Mouse (Mus musculus): ENCODE measurements at regions not wholly inside any gene's neighbourhood (a gene's known extent, or its start where the extent isn't known, plus 50 kb on each side); places are given as distances from the start of the nearest gene placed in this dataset.

GRCm38 (mm10) chr9:61620786-61621185 is 248.6 kb downstream of the Tle3 start:
- no peak for DNase-seq

DNA sequence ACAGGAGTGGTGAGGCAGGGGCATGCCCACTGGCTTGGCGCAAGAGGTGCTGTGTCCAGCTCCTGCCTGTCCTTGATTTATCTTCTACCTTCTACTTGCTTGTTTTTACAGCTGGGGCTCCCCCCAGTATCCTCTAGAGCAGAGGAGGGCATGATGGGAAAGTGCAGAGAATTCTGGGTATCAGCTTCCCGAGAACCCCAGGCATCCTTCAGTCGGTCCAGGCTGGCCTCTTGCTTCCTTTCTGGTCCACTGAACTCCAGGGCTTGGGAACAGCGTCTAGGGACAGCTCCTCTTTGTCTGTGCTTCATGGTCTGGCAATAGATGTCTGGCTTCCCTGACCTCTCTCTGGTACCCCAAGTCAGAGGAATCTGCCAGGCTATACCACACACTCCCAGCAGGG is 247.9 kb downstream of the Tle3 start:
- no peak for DNase-seq

DNA sequence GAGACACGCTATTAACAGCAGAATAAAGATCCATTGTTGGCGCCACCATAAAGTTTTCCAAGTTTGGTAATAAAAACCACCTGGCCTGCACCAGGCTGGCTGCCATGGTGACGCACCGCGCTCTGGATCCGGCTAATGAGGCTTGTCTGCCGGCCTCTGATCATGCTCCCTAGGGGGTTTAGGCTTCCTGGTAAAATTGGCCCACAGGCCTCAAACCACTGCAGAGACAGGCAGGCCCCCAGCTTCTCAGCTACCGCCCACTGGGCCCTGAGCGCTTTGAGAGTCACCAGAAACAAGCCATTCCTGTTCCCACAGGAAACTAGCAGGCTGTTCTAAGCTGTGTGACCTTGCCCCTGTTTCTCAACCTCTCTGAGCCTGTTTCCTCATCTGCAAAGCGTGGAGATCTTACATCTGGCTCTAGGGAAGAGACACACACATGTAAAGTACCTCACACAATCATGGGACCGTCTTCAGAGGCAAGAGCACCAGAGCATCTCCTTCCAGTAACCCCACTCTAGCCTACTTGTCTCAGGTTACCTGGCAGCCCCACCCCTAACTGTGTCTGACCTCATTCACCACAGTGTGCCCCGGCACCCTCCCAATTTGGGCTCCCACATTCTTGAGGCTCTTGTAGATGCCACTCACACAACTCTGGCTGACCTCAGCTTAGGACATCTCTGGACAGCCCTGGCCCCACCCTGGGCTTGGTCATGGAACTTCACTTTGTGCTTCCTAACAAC is 246.5 kb downstream of the Tle3 start:
- DNase-seq, result no peak

DNA sequence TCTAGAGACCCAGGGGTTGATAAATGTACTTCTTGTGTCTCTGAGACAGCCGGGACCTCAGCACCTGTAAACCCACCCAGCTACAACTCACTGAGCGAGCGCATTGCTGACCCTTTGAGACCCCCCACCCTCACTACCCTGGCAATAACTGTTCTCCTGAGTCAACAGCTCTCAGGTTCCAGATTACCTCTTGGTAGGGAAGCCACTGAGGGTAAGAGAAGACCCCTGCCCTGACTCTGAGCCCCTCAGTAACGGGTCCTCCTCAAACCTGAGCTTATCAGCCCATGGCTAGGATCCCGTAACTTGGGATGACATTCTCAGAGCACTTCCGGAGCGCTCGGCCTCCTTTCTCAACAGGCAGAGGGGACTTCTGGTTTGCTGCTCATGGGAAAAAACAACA is 245.8 kb downstream of the Tle3 start:
- no peak for DNase-seq

DNA sequence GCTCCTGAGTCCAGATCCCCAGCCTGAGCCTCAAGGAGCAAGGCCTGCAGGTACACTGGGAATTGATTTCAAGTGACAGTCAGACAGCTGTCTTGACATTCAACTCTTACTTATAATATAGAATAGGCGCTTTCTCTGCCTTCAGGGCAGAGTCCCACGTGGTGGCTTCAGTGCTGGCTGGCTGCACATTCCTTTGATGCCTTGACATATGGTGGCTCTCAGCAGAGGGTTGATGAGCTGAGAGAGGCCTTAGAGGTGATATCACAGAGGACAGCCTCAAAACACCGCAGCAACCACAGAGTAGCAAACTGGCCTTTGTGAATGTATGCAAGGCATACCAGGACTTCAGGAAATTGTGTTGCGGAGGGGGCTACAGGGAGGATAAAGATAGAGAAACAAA is 243.4 kb downstream of the Tle3 start:
- peak; percentile 20 for DNase-seq

- no peak for DNase-seq
Observed at GRCm38 (mm10) chr9:61607576-61607975, 235.4 kb downstream of the Tle3 start.

DNA sequence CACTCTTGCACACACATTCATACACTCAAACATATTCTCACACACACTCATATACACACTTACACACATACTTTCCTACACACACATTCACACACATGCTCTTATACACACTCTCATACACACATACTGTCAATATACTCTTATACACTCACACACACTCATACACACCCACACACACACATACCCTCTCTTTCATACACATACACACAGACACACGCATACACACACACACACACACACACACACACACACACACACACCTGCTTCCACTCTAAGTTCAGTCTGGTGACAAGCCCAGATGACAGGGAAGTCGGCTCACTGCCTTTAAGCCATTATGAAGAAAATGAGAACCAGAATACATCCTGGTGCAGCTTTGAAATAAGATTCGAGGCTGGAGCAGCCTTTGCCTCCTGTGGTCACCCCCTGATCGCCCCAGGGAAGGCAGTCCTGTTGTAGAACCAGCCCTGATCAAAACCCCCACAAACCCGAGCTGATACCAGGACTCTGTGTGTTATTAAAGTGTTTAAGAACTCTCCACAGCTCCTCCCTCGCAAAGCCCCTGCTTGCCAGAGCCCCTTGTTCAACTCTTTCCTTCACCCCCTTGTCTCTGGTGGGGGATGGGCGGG is 230.3 kb downstream of the Tle3 start:
- no peak for DNase-seq

GRCm38 (mm10) chr9:61601911-61602310 is 229.7 kb downstream of the Tle3 start:
- DNase-seq, result no peak

GRCm38 (mm10) chr9:61597287-61597686 is 225.1 kb downstream of the Tle3 start:
- no peak for DNase-seq

DNA sequence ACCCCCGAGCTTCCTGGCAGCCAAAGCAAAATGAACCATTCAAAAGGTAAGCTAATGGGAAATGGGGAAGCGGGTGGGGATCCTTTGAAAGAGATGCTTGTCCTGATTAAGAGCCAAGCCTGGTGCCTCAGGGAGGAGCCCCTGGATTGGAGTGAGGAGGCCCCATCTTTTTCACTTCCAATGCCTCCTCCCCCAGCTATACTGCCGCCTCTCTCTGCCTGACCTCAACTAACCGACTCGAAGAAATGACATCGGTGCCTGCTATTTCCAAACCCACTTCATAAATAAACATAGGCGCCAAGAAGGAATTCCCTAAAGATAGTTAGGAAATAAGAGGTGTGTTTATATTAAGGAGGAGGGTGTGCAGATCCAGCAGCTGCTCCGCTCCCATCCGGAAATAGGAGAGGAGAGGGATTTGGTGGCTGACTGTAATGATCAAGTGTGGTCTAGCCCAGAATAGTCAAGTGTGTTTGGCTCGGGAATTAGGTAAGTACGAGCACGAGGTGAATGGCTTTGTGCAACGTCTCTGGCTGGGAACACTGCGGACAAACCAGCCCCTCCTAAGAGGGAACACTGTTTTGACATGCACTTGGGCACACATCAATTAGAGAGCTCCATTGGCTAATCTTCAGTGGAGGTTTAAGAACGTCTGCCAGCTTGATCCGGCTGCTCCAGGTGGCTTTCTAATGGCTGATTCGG is 224.4 kb downstream of the Tle3 start:
- no peak for DNase-seq

- DNase-seq, result peak; percentile 46
Observed at GRCm38 (mm10) chr9:61595170-61595967, 223.2 kb downstream of the Tle3 start.

- no peak for DNase-seq
Observed at GRCm38 (mm10) chr9:61593991-61594390, 221.8 kb downstream of the Tle3 start.

GRCm38 (mm10) chr9:61589727-61590299 is 217.6 kb downstream of the Tle3 start:
- DNase-seq, result no peak

GRCm38 (mm10) chr9:61583281-61584072 is 211.3 kb downstream of the Tle3 start:
- DNase-seq, result no peak

GRCm38 (mm10) chr9:61581046-61581445 is 208.9 kb downstream of the Tle3 start:
- no peak for DNase-seq

- DNase-seq, result no peak
Observed at GRCm38 (mm10) chr9:61578255-61578654, 206.1 kb downstream of the Tle3 start.

DNA sequence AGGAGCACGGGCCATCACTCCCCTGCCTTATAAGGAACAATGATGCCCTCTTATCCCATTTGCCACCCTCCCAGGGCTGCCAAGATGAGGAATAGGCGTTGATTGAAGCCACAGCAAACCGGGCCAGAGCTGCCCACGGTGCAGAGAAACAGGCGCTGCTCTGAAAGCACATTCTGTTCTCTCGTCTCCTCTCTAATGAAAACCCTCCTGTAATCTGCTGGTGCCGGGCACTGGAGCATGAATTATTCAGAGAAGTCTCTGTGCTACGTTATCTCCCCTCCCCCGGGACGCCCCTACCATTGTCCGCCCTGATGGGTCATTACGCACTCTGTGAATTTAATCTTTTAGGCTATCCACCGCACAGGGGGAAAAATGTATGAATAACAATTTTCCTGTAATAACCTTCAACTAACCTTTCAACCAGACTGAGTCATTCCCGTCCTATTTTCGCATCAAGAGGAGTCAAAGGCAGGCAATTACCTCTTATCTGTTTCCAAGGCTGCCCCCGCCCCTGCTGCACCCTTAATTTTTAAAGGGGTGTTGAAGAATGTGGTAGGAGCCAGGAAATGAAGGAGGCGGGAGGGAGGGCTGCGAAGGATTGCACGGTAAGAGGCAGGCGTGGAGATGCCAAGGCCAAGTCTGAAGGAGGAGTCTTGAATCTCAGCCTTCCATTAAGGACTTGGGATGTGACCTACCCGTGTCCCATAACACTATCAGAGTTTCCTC is 201.6 kb downstream of the Tle3 start:
- peak; percentile 30 for DNase-seq

GRCm38 (mm10) chr9:61563017-61563416 is 190.9 kb downstream of the Tle3 start:
- DNase-seq, result no peak

- DNase-seq, result no peak
Observed at GRCm38 (mm10) chr9:61561551-61561950, 189.4 kb downstream of the Tle3 start.

GRCm38 (mm10) chr9:61558621-61559020 is 186.5 kb downstream of the Tle3 start:
- DNase-seq, result peak; percentile 22

GRCm38 (mm10) chr9:61557025-61557424 is 184.9 kb downstream of the Tle3 start:
- DNase-seq, result no peak
